Mouse (Mus musculus) cerebellum, postnatal 36 days (tissue): ENCODE measurements around the gene D930048N14Rik.
A peak's percentile ranks its signal among the peaks of the same experiment; 100 is the strongest.
"Not testable (repeated sequence)": the region's sequence is repeated elsewhere in the genome, so short reads cannot be mapped to it uniquely, and the experiment has no call there.

Source experiments
- DNase-seq, 2 experiments: peaks; one replicate each; pipeline ENCODE4 v3.0.0; 2021 to 2022; ENCODE audit warnings: mixed read lengths in 2 of 2

The D930048N14Rik gene

DNA sequence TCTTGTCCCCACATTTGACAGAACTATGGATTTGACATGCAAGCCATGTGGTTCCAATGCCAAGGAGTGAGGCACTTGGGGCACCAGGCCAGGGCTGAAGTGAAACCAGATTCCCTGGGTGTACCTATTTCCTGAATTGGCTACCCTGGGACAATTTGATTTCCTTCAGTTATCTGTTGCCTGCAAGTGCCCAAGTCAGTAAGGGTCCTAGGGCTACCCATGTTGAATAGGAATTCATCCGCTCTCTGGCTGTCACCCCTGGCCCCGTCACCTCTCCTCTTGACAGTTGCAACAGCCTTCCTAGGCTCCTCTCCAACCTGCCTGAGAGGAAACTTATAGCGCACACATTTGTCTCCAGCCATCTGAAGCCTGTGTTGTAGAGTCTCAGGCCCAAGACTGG is 4.1 kb downstream of the D930048N14Rik start:
- DNase-seq: no peak

DNA sequence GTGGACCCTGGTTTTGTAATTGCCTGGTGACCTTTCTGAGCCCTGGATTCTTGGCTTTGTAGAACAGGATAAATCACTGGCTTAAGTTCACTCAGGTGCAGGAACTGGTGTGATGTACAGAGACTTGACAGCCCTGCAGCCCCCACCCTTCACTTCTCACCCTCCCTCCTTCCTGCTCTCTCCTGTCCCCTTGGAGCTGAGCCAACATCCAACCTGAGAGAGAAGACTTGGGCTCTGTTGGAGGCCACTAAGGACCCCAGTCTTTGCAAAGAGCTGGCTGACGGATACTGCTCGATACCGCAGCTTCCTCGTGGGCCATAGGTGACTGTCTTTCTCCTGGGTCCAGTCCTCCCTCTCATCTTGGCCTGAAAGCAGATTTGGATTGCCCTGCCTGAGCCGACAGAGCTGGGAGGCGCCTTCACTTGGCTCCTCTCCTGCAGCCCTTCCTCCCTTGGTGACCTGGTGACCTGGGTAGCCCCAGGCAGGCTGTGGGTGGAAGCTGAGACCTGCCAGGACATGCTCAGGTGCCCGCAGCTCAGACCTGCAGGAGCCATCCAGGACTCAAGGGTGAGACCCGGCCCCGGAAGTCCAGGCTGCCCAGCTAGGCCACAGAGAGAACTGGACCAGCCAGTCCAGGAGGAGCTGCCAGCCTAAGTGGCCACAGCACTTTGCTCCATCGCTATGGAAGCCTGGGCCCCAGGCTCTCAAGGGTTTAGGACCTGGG is 6.2 kb downstream of the D930048N14Rik start:
- no peak for DNase-seq

DNA sequence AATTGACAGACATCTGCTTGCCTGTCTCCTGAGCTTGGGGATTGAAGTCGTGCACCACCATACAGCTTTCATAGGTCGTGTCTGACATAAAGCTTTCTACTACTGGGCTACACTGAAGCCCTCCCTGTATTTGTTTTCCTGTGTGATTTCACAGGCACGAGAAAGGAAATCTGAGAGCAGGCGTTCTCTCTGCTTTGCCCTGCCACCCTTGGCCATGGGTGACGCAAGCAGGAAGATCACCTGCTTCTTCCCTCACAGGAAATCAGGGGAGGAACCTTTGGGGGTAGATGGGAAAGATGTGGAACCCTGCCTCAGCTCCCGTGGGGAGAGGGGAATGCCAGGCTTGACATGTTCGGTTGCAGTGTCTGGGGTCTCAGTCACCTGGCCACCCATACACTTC is 7.5 kb downstream of the D930048N14Rik start:
- no peak for DNase-seq

GRCm38 (mm10) chr11:51658705-51659104 is 8.0 kb downstream of the D930048N14Rik start:
- no peak for DNase-seq

GRCm38 (mm10) chr11:51661867-51662365 is 11.2 kb downstream of the D930048N14Rik start:
- no peak for DNase-seq

- no peak for DNase-seq
Observed at GRCm38 (mm10) chr11:51662632-51663031, 11.9 kb downstream of the D930048N14Rik start.

DNA sequence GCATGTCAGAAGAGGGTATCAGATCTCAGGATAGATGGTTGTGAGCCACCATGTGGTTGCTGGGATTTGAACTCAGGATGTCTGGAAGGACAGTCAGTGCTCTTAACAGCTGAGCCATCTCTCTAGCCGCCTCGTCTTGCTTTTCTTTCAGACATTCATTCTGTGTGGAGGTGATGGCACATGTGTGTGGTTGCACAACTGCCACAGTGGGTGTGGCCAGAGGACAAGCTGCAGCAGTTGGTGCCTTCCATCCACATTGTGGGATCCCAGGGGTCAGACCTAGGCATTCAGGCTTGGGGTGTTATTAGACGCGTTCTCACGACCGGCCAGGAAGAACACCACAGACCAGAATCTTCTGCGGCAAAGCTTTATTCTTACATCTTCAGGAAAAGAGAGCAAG is 14.0 kb downstream of the D930048N14Rik start:
- DNase-seq: not testable (repeated sequence)

- DNase-seq: no peak
Observed at GRCm38 (mm10) chr11:51670846-51671245, 20.1 kb downstream of the D930048N14Rik start.

DNA sequence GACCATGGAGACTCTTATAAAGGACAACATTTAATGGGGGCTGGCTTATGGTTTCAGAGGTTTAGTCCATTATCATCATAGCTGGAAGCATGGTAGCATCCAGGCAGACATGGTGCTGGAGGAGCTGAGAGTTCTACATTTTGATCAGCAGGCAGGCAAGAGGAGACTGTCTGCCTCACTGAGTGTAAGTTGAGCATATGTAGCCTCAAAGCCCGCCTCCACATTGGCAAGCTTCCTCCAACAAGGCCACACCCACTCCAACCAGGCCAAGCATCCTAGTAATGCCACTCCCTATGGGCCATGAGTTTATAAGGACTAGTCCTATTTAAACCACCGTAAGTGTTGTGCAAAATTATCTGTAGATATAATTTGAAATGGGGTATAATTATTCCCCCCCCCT is 20.6 kb downstream of the D930048N14Rik start:
- no peak for DNase-seq

GRCm38 (mm10) chr11:51673291-51673690 is 22.5 kb downstream of the D930048N14Rik start:
- no peak for DNase-seq

GRCm38 (mm10) chr11:51675386-51675785 is 24.6 kb downstream of the D930048N14Rik start:
- DNase-seq: no peak

- no peak for DNase-seq
Observed at GRCm38 (mm10) chr11:51677737-51678418, 27.1 kb downstream of the D930048N14Rik start.

GRCm38 (mm10) chr11:51679466-51679865 is 28.7 kb downstream of the D930048N14Rik start:
- no peak for DNase-seq

DNA sequence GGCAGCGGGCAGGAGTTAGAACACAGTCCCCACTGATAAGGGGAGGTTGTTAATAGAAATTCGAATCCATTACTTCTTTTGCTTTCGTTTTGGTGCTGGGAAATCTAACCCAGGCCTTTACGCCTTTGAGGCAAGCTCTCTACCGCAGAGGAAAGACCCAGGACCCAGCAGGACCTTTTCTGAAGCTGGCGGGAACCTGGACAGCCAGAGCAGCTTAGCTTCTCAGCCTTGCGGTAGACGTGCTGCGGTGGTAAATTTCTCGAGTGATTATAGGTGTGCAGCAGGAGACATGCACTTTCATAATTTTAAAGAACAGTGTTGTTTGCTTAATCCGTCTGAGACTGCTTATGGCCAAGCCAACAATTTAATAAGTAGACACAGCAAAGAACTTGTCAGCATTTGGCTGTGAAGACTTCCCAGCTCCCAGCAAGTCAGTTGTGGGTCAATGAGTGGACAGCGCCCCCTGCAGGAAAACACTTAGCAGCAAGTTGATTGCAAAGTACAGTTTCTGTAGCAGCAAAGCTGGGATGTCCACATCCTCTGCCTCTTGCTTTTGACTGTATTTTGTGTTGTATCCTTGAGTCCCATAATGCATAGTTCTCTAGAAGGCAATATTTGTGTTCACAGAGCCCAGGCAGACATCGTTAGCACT is 30.7 kb downstream of the D930048N14Rik start:
- DNase-seq: peak; percentile 86 to 90

DNA sequence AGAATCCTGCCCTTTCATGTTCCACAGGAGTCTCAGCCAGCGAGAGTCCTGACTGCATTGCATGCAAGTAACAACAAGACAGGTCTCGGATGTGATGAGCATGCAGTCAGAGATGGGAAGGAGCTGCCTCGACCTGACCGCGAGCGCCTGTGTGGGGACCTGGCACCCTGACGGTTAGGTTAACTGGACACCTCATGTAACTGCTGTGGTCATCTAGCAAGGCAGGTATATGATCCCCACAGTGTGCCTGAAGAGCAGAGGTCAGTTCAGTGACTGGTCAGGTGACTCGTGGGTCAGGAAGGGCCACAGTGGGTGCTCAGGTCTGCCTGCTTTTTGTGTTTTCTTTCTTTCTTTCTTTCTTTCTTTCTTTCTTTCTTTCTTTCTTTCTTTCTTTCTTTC is 31.2 kb downstream of the D930048N14Rik start:
- DNase-seq: no peak

DNA sequence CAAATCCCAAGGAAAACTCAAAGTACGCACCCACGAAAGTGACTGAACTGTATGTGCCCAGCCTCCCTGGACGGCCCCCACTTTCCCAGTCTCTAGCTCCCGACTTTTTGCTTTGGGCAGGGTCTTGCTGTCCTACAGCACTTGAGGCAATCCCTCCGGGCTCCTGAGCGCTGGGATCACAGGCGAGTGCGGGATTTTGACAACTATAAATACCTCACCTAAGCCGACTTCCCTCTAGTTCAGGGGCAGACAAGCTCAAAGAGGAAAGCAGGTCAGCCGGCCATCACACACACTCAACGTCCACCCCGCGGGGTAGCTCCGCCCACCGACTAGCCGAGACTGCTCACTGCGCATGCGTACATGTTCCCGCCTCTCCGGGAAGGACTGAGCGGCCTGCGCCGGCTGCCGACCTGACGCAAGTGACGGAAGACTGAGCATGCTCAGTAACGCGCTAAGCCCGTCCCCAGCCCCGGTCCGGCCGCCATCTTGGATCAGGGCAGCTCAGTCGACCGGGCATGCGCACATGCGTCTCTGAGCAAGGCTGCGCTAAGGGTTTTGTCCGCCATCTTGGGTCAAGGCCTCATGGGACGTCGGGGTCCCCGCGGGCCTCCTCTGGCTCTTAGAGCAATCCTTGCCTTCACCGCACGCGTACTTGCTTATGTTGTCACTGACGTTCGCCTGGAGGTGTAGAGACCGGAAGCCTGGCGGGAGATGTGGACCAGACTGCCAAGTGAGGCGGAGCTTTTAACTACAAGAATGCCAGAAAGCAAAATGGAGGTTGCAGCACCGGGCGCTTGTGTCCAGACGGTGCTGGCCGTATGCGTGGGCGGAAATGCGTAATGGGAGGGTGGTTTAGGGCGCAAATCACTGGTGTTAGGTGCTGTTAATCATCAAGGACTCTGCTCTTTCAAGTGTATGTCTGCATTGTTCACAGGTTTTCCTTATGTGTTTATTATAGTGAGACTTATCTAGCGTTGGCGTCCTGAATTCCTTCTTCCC is 37.9 kb downstream of the D930048N14Rik start, which contains the start of gene 0610009B22Rik:
Gene 0610009B22Rik, minus strand, starts transcription at position 545 of the 999 bp plus-strand sequence.
- DNase-seq: peak; percentile 100

- DNase-seq: no peak
Observed at GRCm38 (mm10) chr11:51689343-51689742, 38.6 kb downstream of the D930048N14Rik start.

GRCm38 (mm10) chr11:51690597-51690996 is 39.8 kb downstream of the D930048N14Rik start:
- not testable (repeated sequence) for DNase-seq

DNA sequence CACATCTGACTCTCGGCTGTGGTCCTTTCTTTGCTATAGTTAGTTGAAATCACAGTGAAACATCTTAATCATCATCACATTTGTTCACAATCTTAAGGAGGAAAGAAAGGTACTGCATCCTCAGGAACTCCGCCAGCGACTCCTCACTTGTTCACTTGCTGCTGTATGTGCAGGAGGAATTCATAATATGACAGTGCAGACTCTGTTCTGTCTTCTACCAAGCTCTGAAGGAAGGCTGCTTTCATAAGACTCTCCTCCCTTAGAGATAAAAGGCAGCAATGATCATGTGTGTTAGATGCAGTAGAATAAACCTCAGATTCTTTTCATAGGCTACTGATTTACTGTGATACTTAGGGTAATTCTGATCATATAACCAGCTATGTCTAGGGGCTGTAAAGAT is 44.2 kb downstream of the D930048N14Rik start:
- DNase-seq: no peak

DNA sequence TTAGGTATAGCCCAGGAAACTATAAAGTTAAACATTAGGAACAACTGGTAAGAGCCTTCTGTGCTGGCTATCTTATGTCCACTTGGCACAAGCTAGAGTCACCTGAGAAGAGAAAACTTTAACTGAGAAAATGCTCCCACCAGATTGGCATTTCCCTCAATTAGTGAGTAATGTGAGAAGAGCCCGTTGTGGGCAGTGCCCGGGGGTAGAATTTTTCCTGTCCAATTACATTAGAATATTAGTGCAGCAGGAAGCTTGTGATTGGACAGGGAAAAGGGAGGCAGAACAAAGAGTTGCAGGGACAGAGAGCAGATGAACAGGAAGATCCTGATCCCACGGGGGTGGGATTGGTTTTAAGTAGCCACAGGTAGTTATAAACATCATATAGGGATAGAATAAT is 52.1 kb downstream of the D930048N14Rik start:
- DNase-seq: no peak

- DNase-seq: peak in 1 of 2 experiments; percentile 7
Observed at GRCm38 (mm10) chr11:51703379-51703998, 52.7 kb downstream of the D930048N14Rik start.

GRCm38 (mm10) chr11:51706451-51706850 is 55.7 kb downstream of the D930048N14Rik start:
- DNase-seq: no peak
